Mouse (Mus musculus) liver, embryonic 14.5 days (tissue): ENCODE measurements around the gene Grip1.

Experiments used
- CTCF ChIP-seq: IDR thresholded peaks from 2 replicates; pipeline ENCODE4 v1.5.1; 2016; ENCODE audit warnings: antibody characterized with exemption, low read depth, control low read depth
- EP300 ChIP-seq: IDR thresholded peaks from 2 replicates; pipeline ENCODE4 v1.6.1; 2016; ENCODE audit warnings: antibody characterized with exemption, low read depth

GRCm38 (mm10) chr10:119980032-119980431 lies 526.4 kb downstream of the Grip1 start:
- TF ChIP-seq EP300 (no peak), CTCF (no peak)
